Mouse (Mus musculus): ENCODE results near the gene Tiparp. TPM values are rescaled to one million over a fixed set of nuclear protein-coding genes. Genes with fewer than 3 reads are reported as not detected.

Gene Tiparp
- total and polyA plus RNA-seq, 3 experiments, result 9.6 to 25.1 (median 13.7) TPM

DNA sequence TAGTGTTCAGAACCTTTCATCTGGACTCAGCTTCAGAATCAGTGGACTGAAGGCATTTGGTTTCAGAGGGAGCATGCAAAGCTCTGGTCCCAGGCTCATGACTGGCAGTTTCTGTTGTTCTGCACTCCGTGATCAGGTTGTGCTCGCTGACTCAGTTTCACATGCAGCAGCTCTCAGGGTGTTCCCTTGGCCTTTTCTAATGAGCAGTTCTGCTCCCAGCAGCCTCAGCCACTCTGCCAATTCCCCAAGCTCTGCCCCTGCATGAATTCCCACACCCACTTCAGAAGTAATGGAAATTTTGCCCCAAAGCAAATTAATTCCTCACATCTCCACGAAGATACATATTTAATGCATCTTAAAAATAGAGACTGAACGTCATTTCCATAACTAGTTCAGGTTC lies 30.5 kb downstream of the Tiparp start:
- Histone ChIP-seq H3K4me2 (ENCODE audit: insufficient read depth, low read depth, poor library complexity, severe bottlenecking) (no peak overlapping the region), H3K27ac (ENCODE audit: insufficient read depth, low read depth) (no peak overlapping the region), H3K9ac (ENCODE audit: insufficient read depth, low read depth) (no peak overlapping the region), H3K27me3 (replicated peaks) (no peaks in the 10 kb centered on the region), H3K36me3 (replicated peaks in 1 of 2; ENCODE audit: control insufficient read depth in 1 of 2, insufficient read depth in 1 of 2, low read length in 1 of 2) (peaks cover 5 to 27% of the 10 kb centered on the region in 2 experiments), H3K4me3 (replicated peaks in 1 of 3; ENCODE audit: low read depth in 2 of 3, low read length in 2 of 3, poor library complexity in 1 of 3) (no peak overlapping the region), H3K79me2 (replicated peaks; ENCODE audit: control insufficient read depth, extremely low read depth, insufficient read depth, poor library complexity, severe bottlenecking) (0 out of 2 replicates have a peak, but pooled peaks cover 3% of the 10 kb centered on the region), H3K4me1 (ENCODE audit: control insufficient read depth in 1 of 2, insufficient read depth in 2 of 2) (peaks cover 0 to 7% of the 10 kb centered on the region in 2 experiments; a peak in 1 of 4 replicates), H3K9me3 (replicated peaks; ENCODE audit: low read length) (no peaks in the 10 kb centered on the region)
- in situ Hi-C loops (cut with MboI; ENCODE audit: low pct_ligation_motif_present, low pct_unique_long_range_greater_than_20kb, low sequenced_read_pairs) (no loop called here), dilution Hi-C loops (cut with MboI; ENCODE audit: extremely low pct_ligation_motif_present, extremely low pct_unique_long_range_greater_than_20kb, low sequenced_read_pairs) (no loop called here)
- DNase-seq (ENCODE audit: extremely low read depth), result no peak
- TF ChIP-seq USF1 (IDR thresholded peaks at IDR 0.05; ENCODE audit: low read depth, low read length) (no peak), E2F4 (IDR thresholded peaks at IDR 0.05; ENCODE audit: insufficient replicate concordance, low read depth, low read length) (no peak), KAT2A (IDR thresholded peaks at IDR 0.05; ENCODE audit: insufficient replicate concordance, low read length) (no peak), SIN3A (IDR thresholded peaks at IDR 0.05; ENCODE audit: low read length) (no peak), CHD1 (IDR thresholded peaks at IDR 0.05; ENCODE audit: low read depth, low read length) (no peak), PAX5 (IDR thresholded peaks at IDR 0.05; ENCODE audit: low read length) (no peak), MEF2A (IDR thresholded peaks at IDR 0.05; ENCODE audit: borderline replicate concordance, low read depth, low read length) (no peak), IRF4 (IDR thresholded peaks at IDR 0.05; ENCODE audit: low read depth, low read length) (no peak), ZNF384 (IDR thresholded peaks at IDR 0.05; ENCODE audit: low read depth, low read length) (no peak), UBTF (IDR thresholded peaks at IDR 0.05; ENCODE audit: low read depth, low read length) (no peak)

DNA sequence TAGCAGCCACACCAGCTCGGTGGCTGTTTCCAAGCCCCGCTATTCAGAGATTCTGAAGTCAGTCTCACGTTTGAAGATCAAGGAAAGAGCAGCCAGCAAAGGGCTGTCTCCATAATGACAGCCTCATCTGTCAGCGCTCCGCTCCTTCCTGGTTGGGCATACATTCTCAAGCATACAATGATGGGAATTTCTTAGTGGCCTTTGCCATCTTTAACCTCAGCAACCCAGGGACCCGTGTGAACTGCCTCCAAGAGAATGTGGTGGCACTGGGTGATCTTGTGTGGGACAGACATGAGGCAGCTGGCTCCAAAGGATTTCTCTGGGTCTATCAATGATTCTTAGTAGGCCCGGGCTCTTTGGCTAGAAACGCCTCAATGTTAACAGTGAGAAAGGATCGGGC lies 34.0 kb downstream of the Tiparp start:
- Histone ChIP-seq H3K79me2 (replicated peaks; ENCODE audit: control insufficient read depth, extremely low read depth, insufficient read depth, poor library complexity, severe bottlenecking) (no peaks in the 10 kb centered on the region), H3K4me3 (replicated peaks in 1 of 3; ENCODE audit: low read depth in 2 of 3, low read length in 2 of 3, poor library complexity in 1 of 3) (no peak overlapping the region), H3K9me3 (replicated peaks; ENCODE audit: low read length) (no peaks in the 10 kb centered on the region), H3K4me2 (ENCODE audit: insufficient read depth, low read depth, poor library complexity, severe bottlenecking) (no peak overlapping the region), H3K27me3 (replicated peaks) (no peaks in the 10 kb centered on the region), H3K4me1 (ENCODE audit: control insufficient read depth in 1 of 2, insufficient read depth in 2 of 2) (peaks cover 0 to 7% of the 10 kb centered on the region in 2 experiments; a peak in 1 of 4 replicates), H3K36me3 (replicated peaks in 1 of 2; ENCODE audit: control insufficient read depth in 1 of 2, insufficient read depth in 1 of 2, low read length in 1 of 2) (peaks cover 0 to 8% of the 10 kb centered on the region in 2 experiments), H3K9ac (ENCODE audit: insufficient read depth, low read depth) (no peak overlapping the region), H3K27ac (ENCODE audit: insufficient read depth, low read depth) (no peak overlapping the region)
- in situ Hi-C loops (cut with MboI; ENCODE audit: low pct_ligation_motif_present, low pct_unique_long_range_greater_than_20kb, low sequenced_read_pairs), result no loop called here
- dilution Hi-C loops (cut with MboI; ENCODE audit: extremely low pct_ligation_motif_present, extremely low pct_unique_long_range_greater_than_20kb, low sequenced_read_pairs), result no loop called here
- TF ChIP-seq EP300 (IDR thresholded peaks at IDR 0.05; ENCODE audit: low read length) (no peak), PAX5 (IDR thresholded peaks at IDR 0.05; ENCODE audit: low read length) (no peak), ZKSCAN1 (IDR thresholded peaks at IDR 0.05; ENCODE audit: borderline replicate concordance, low read depth, low read length) (no peak), ZC3H11A (IDR thresholded peaks at IDR 0.05; ENCODE audit: low read depth, low read length) (no peak), UBTF (IDR thresholded peaks at IDR 0.05; ENCODE audit: low read depth, low read length) (no peak), BHLHE40 (IDR thresholded peaks at IDR 0.05; ENCODE audit: low read depth, low read length) (no peak)
- DNase-seq (ENCODE audit: extremely low read depth), result no peak

All from CH12.LX (cell line).